Mouse (Mus musculus): ENCODE measurements around the gene Jmjd8. TPM values are rescaled to one million over a fixed set of nuclear protein-coding genes. Genes with fewer than 3 reads are reported as not detected.
A peak's percentile ranks its signal among the peaks of the same experiment; 100 is the strongest.
"Not testable (repeated sequence)": the region's sequence is repeated elsewhere in the genome, so short reads cannot be mapped to it uniquely, and the experiment has no call there.

Jmjd8 gene
- polyA plus RNA-seq, 1 experiment from 2014 or later, result 60.7 TPM

GRCm38 (mm10) chr17:25869954-25870353, 41.3 kb downstream of the Jmjd8 start:
- Histone ChIP-seq H3K9me3 (no peaks in the 10 kb centered on the region), H3K27ac (no peak overlapping the region), H3K4me2 (replicated peaks) (no peak overlapping the region), H3K4me3 (no peak overlapping the region), H3K36me3 (no peaks in the 10 kb centered on the region), H3K9ac (no peak overlapping the region), H3K27me3 (no peaks in the 10 kb centered on the region), H3K4me1 (peaks cover 22% of the 10 kb centered on the region)
- ATAC-seq (ENCODE audit: low FRiP score, low read depth), result no peak
- 85% methylated on average over 2 of the region's 2 CpGs for WGBS

DNA sequence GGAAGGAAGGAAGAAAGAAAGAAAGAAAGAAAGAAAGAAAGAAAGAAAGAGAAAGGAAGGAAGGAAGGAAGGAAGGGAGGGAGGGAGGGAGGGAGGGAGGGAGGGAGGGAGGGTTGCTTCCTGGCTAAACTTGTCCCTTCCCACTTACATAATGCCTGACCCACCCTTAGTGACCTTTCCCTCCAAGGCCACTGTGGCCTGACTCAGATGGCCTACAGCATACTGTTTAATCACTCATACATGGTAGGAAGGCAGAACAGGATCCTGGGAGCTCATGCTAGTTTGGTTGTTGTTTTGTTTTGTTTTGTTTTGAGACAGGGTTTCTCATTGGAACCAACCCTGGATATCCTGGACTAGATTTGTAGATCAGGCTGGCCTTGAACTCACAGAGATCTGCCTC, 42.9 kb downstream of the Jmjd8 start:
- peaks cover 31% of the 10 kb centered on the region for H3K4me1 ChIP-seq
- not testable (repeated sequence) for H3K27ac ChIP-seq; H3K9me3 ChIP-seq; ATAC-seq (ENCODE audit: low FRiP score, low read depth); H3K27me3 ChIP-seq; H3K9ac ChIP-seq; H3K4me2 ChIP-seq (replicated peaks); H3K36me3 ChIP-seq; H3K4me3 ChIP-seq

DNA sequence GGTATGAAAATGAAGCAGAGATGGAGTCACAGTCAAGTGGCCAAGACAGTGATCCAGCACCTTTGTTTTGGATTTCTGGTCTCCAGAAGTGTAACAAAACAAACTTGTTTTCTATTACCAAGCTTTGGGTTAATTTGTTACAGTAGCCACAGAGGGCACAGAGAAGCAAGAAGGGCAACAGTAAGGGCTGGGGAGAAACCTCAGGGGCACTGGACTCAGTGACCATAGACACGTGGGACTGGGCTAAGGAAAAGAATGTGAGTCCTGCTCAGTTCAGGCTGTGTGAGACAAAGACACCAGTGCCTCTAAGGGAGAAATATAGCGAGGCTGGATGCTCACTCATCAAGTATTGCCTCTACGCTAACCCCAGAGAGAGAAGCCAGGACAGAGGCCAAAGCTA, 44.0 kb downstream of the Jmjd8 start:
- Histone ChIP-seq H3K9me3 (no peaks in the 10 kb centered on the region), H3K27ac (no peak overlapping the region), H3K9ac (no peak overlapping the region), H3K27me3 (no peaks in the 10 kb centered on the region), H3K4me3 (no peak overlapping the region), H3K4me2 (replicated peaks) (no peak overlapping the region), H3K4me1 (peaks cover 34% of the 10 kb centered on the region), H3K36me3 (peaks cover 1% of the 10 kb centered on the region)
- ATAC-seq (ENCODE audit: low FRiP score, low read depth), result no peak
- 77% methylated on average over 3 of the region's 3 CpGs for WGBS

DNA sequence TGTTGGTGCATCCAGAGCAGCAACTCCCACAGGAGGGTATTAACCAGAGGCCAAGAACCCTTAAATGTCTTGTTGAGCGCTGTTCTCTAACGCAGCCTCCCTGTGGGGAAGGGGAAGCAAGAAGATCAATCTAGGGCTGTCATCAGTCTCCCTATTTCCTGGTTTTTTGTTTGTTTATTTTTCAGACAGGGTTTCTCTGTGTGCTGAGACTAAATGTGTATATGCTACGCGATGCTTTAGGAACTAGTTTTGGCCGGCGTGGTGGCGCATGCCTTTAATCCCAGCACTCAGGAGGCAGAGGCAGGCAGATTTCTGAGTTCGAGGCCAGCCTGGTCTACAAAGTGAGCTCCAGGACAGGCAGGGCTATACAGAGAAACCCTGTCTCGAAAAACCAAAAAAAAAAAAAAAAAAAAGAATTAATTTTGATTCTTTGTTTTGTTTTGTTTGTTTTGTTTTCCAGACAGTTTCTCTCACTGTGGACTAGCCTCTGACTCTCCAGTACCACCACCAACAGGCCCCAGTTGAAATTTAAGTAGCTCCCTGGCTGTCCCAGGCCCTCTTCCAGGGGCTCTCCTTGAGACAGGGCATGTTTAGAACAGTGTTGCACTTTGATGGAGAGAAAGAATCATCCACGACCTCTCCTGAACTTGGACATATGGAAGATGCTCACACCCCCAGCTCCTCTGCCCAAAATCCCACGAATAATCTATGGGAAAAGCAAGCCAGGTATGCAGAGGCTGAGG, 44.9 kb downstream of the Jmjd8 start:
- Histone ChIP-seq H3K4me1 (peaks cover 28% of the 10 kb centered on the region), H3K4me2 (replicated peaks) (peak overlapping the region; percentile 96), H3K4me3 (peak overlapping the region; percentile 76), H3K9ac (no peak overlapping the region), H3K36me3 (peaks cover 10% of the 10 kb centered on the region), H3K9me3 (no peaks in the 10 kb centered on the region), H3K27me3 (no peaks in the 10 kb centered on the region), H3K27ac (0 out of 2 replicates have a peak overlapping the region, but pooled peaks have one; percentile 94)
- ATAC-seq (ENCODE audit: low FRiP score, low read depth), result no peak
- 81% methylated on average over 11 of the region's 11 CpGs for WGBS

GRCm38 (mm10) chr17:25874148-25874720, 45.6 kb downstream of the Jmjd8 start:
- H3K4me2 ChIP-seq (replicated peaks), result peak overlapping the region; percentile 96
- H3K9me3 ChIP-seq, result no peaks in the 10 kb centered on the region
- no peak for ATAC-seq (ENCODE audit: low FRiP score, low read depth)
- WGBS, result 10% methylated on average over 14 of the region's 14 CpGs
- no peaks in the 10 kb centered on the region for H3K27me3 ChIP-seq
- peak overlapping the region; percentile 94 for H3K27ac ChIP-seq
- H3K4me1 ChIP-seq, result peaks cover 23% of the 10 kb centered on the region
- H3K9ac ChIP-seq, result peak overlapping the region; percentile 84
- peak overlapping the region; percentile 76 for H3K4me3 ChIP-seq
- H3K36me3 ChIP-seq, result peaks cover 17% of the 10 kb centered on the region

DNA sequence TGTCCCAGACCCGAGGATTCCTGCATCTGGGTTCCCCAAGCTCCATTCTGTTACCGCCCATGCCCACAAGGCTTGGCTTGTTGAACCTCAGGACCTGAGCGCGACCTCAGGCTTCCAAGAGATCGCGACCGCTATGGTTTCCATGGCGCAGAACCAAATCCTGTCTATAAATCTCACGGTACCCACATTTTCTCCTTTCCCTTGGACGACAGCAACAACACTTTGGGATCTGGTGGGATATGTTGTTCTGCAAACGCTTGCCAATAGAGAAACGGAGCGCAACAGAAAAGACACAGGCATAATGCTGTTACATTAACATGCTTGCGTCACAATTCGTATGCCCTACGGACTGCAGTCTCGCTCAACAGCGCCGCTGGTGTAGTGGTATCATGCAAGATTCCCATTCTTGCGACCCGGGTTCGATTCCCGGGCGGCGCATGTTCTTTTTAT, 46.1 kb downstream of the Jmjd8 start, which contains the start of gene Mettl26:
Mettl26 (plus strand) TSS at position 354 of the 450 bp plus-strand sequence.
- Histone ChIP-seq H3K4me3 (peak within 1 kb of the TSS; percentile 76), H3K9me3 (no peaks in the 10 kb centered on the region), H3K9ac (peak within 1 kb of the TSS; percentile 84), H3K4me2 (replicated peaks) (peak within 1 kb of the TSS; percentile 96), H3K27me3 (no peaks in the 10 kb centered on the region), H3K36me3 (peaks cover 22% of the 10 kb centered on the region), H3K4me1 (peaks cover 23% of the 10 kb centered on the region), H3K27ac (peak within 1 kb of the TSS; percentile 94)
- peak; percentile 79 for ATAC-seq (ENCODE audit: low FRiP score, low read depth)
- WGBS, result 0% methylated on average over 25 of the region's 25 CpGs

GRCm38 (mm10) chr17:25875171-25876136, 46.8 kb downstream of the Jmjd8 start:
- 2% methylated on average over 59 of the region's 59 CpGs for WGBS
- H3K9ac ChIP-seq, result peak overlapping the region; percentile 84
- peak overlapping the region; percentile 76 for H3K4me3 ChIP-seq
- peak overlapping the region; percentile 94 for H3K27ac ChIP-seq
- H3K27me3 ChIP-seq, result no peaks in the 10 kb centered on the region
- peak; percentile 92 for ATAC-seq (ENCODE audit: low FRiP score, low read depth)
- H3K36me3 ChIP-seq, result peaks cover 23% of the 10 kb centered on the region
- H3K4me1 ChIP-seq, result peaks cover 26% of the 10 kb centered on the region
- no peaks in the 10 kb centered on the region for H3K9me3 ChIP-seq
- H3K4me2 ChIP-seq (replicated peaks), result peak overlapping the region; percentile 96

DNA sequence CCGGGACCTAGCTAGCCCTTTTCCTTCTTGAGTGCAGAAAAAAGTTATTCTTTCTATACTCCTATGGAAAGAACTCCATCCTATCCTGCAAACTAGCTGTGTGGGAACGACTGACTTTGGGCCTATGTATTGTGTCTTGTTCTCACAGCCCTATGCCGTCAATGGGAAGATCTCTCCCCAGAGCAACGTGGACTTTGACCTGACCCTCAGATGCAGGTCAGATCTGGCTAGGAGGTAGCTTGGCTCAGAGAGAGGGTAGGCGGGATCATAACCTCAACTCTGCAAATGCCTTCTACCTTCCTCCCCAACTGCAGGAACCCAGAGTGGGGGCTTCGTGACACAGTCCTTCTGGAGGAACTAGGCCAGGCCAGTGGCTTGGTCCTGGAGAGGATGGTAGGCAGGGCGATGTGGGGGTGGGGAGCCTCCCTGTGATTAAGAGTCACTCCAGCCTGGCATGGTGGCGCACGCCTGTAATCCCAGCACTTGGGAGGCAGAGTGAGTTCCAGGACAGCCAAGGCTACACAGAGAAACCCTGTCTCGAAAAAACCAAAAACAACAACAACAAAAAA, 47.8 kb downstream of the Jmjd8 start:
- H3K9ac ChIP-seq, result peak overlapping the region; percentile 84
- 70% methylated on average over 10 of the region's 10 CpGs for WGBS
- H3K9me3 ChIP-seq, result no peaks in the 10 kb centered on the region
- peak overlapping the region; percentile 76 for H3K4me3 ChIP-seq
- H3K4me1 ChIP-seq, result peaks cover 34% of the 10 kb centered on the region
- no peak for ATAC-seq (ENCODE audit: low FRiP score, low read depth)
- H3K36me3 ChIP-seq, result peaks cover 23% of the 10 kb centered on the region
- H3K27me3 ChIP-seq, result no peaks in the 10 kb centered on the region
- H3K4me2 ChIP-seq (replicated peaks), result peak overlapping the region; percentile 96
- no peak overlapping the region for H3K27ac ChIP-seq

DNA sequence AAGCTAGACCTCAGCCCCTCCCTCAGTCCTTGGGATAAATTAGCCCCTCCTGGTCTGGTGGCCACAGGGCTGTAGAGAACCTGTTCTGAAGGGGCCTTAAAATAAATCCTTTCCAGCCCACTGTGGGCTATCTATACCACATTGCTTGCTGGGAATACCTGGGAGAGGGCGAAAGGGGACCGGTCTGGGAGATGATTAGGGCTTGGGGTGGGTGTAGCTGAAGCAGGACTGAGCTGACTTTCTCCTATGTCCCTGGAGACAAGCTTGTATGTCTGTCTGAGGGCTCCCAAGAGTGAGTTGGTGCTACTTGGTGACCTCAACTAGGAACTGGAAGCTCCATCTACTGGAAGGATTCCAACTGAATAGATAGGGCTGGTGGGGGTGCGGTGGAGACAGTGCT, 48.4 kb downstream of the Jmjd8 start:
- H3K4me3 ChIP-seq, result no peak overlapping the region
- H3K9ac ChIP-seq, result no peak overlapping the region
- H3K27me3 ChIP-seq, result no peaks in the 10 kb centered on the region
- no peaks in the 10 kb centered on the region for H3K9me3 ChIP-seq
- 0 out of 2 replicates have a peak overlapping the region, but pooled peaks have one; percentile 96 for H3K4me2 ChIP-seq (replicated peaks)
- no peak overlapping the region for H3K27ac ChIP-seq
- ATAC-seq (ENCODE audit: low FRiP score, low read depth), result no peak
- WGBS, result 89% methylated on average over 3 of the region's 3 CpGs
- H3K4me1 ChIP-seq, result peaks cover 38% of the 10 kb centered on the region
- peaks cover 29% of the 10 kb centered on the region for H3K36me3 ChIP-seq

GRCm38 (mm10) chr17:25877741-25878610, 49.3 kb downstream of the Jmjd8 start:
- H3K4me2 ChIP-seq (replicated peaks), result no peak overlapping the region
- peaks cover 39% of the 10 kb centered on the region for H3K36me3 ChIP-seq
- ATAC-seq (ENCODE audit: low FRiP score, low read depth), result no peak
- peaks cover 42% of the 10 kb centered on the region for H3K4me1 ChIP-seq
- no peak overlapping the region for H3K4me3 ChIP-seq
- H3K9me3 ChIP-seq, result no peaks in the 10 kb centered on the region
- no peak overlapping the region for H3K27ac ChIP-seq
- no peak overlapping the region for H3K9ac ChIP-seq
- H3K27me3 ChIP-seq, result no peaks in the 10 kb centered on the region
- 93% methylated on average over 32 of the region's 32 CpGs for WGBS

DNA sequence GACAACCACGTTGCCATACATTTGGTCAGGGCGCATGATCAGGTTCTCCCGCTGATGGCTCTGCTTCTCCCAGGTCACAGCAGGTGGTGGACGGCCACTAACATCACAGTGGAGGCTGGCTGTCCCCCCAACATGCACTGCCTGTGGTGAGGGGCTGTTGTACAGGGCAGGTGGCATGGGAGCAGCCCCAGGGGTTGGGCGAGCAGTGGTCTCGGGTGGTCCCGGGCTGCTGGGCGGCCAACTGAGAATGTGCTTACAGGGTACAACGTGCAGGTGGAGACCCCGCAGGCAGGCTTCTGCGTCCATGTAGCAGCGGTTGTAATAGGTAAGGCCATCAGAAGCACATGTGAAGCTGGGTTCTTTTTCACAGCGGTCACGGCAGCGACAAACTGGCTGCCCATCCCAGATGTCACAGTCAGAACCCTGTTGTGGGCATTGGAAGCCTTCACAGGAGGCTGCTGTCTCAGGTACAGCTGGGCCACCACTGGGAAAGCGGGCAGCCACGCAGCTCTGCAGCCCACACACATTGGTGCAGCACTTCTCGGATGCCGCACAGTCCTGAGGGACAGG, 50.0 kb downstream of the Jmjd8 start:
- Histone ChIP-seq H3K27ac (no peak overlapping the region), H3K4me1 (peaks cover 42% of the 10 kb centered on the region), H3K36me3 (peaks cover 46% of the 10 kb centered on the region), H3K4me3 (no peak overlapping the region), H3K9me3 (no peaks in the 10 kb centered on the region), H3K4me2 (replicated peaks) (no peak overlapping the region), H3K9ac (no peak overlapping the region), H3K27me3 (no peaks in the 10 kb centered on the region)
- no peak for ATAC-seq (ENCODE audit: low FRiP score, low read depth)
- 91% methylated on average over 19 of the region's 19 CpGs for WGBS

All from limb, embryonic 13.5 days (tissue).